Mouse (Mus musculus) ES-Bruce4 (cell line): ENCODE results near the gene Fads6.

Experiments
- CTCF ChIP-seq: IDR thresholded peaks from one replicate; pipeline ENCODE4 v1.8.1; 2011; ENCODE audit warnings: low read depth, low read length
- EP300 ChIP-seq: IDR thresholded peaks from 2 replicates; pipeline ENCODE4 v1.6.1; 2011; ENCODE audit warnings: low read depth, low read length; ENCODE audit not compliant: insufficient read depth
- POLR2A ChIP-seq: IDR thresholded peaks from one replicate; pipeline ENCODE4 v1.8.1; 2011; ENCODE audit warnings: low read length; ENCODE audit not compliant: insufficient read depth

- TF ChIP-seq CTCF = no peak
- TF ChIP-seq EP300 = no peak
- TF ChIP-seq POLR2A = no peak
Observed at GRCm38 (mm10) chr11:115341866-115342265, 44.4 kb upstream of the Fads6 start.
